Mouse (Mus musculus) thymus, adult 2 months (tissue): ENCODE data around the gene Cd5.

Source experiments
- CTCF ChIP-seq: fragments of 200-500 bp; IDR thresholded peaks from 2 replicates; pipeline ENCODE4 v1.5.1; 2012; ENCODE audit warnings: mild to moderate bottlenecking, control low read depth, low read length, moderate library complexity, borderline replicate concordance; ENCODE audit not compliant: control insufficient read depth, poor library complexity, insufficient read depth; ENCODE audit errors: extremely low read depth
- POLR2A ChIP-seq: fragments of 200-500 bp; IDR thresholded peaks from 2 replicates; pipeline ENCODE4 v1.6.1; 2012; ENCODE audit warnings: mild to moderate bottlenecking, low read length, control low read depth, moderate library complexity; ENCODE audit not compliant: control insufficient read depth, poor library complexity, insufficient read depth; ENCODE audit errors: extremely low read depth

DNA sequence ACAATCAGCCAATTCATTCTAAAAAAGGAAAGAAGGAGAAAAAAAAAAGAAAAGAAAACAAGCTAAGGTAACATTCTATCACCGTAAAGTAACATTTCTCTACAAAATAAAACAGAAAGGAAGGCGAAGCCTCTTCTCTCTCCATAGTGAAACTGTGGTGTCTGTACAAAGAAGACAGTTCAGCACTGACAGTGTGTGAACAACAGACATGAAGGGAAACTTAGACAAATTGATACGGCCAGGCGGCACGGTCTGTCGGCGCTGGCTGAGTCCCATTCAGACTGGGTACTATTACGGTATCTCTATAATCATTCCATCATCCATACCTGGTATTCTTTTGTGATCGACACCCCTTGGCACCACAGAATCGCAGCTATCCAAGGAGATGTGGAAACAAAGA, 34.1 kb upstream of the Cd5 start:
- TF ChIP-seq CTCF = no peak
- TF ChIP-seq POLR2A = no peak
